Mouse (Mus musculus): ENCODE data around the gene 1700028J19Rik. TPM values are rescaled to one million over a fixed set of nuclear protein-coding genes. Genes with fewer than 3 reads are reported as not detected.
"Not testable (repeated sequence)": the region's sequence is repeated elsewhere in the genome, so short reads cannot be mapped to it uniquely, and the experiment has no call there.

Gene 1700028J19Rik
- polyA plus RNA-seq, 1 experiment from 2014 or later, result 1.8 TPM

DNA sequence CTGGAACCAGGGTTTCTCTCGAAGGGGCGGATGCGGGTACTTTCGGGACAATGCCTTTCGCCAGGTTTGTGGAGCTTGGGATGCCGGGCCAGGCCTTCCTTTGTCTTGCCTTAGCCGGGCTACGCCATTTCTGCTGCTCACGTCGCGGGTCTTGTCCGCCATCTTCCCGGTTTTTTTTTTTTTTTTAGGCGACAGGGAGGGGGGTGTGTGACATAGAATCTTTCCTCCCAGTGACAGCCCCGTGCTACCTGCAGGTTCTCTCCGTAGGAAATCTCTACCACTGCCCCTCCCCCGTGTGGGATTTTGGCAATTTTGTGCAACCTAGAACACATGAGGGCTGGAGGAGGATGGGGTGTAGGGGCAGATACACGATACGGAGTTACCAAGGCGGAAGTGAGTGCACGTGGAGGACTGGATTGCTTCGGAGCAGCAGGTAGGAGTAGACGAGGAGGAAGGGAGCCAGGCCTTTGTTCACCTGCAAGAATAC is 532 bp upstream of the 1700028J19Rik start:
- WGBS (ENCODE audit: insufficient replicate concordance), result 0% methylated on average over 23 of the region's 23 CpGs
- peak; percentile 1; the same call in 1 of the 2 replicates for ATAC-seq

DNA sequence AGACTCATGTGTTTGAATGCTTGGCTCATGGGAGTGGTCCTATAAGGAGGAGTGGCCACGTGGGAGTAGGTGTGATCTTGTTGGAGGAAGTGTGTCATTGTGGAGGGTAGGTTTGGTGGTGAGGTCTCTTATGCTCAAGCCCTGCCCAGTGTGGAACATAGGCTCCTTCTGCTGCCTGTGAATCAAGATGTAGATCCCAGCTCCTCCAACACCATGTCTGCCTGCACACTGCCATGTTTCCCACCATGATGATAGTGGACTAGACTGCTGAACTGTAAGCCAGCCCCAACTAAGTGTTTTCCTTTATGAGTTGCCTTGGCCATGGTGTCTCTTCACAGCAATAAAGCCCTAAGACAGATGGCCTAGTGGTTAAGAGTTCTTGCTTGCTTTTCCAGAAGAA is 2.4 kb downstream of the 1700028J19Rik start:
- no peak for ATAC-seq
- Histone ChIP-seq H3K9ac (no peak overlapping the region), H3K4me2 (no peak overlapping the region), H3K4me3 (no peak overlapping the region), H3K27me3 (replicated peaks) (no peaks in the 10 kb centered on the region; the same call in 1 of the 2 replicates), H3K36me3 (peaks cover 14% of the 10 kb centered on the region), H3K4me1 (peaks cover 45% of the 10 kb centered on the region), H3K9me3 (replicated peaks) (no peaks in the 10 kb centered on the region), H3K27ac (no peak overlapping the region)
- WGBS (ENCODE audit: insufficient replicate concordance), result 38% methylated on average over 1 of the region's 1 CpGs

More for the DNA sequence above, 532 bp upstream of the 1700028J19Rik start:
- Histone ChIP-seq H3K4me2 (peak overlapping the region; percentile 79), H3K4me3 (peak overlapping the region; percentile 93), H3K9ac (peak overlapping the region; percentile 89), H3K27me3 (replicated peaks) (no peaks in the 10 kb centered on the region; the same call in 1 of the 2 replicates), H3K9me3 (replicated peaks) (no peaks in the 10 kb centered on the region), H3K27ac (peak overlapping the region; percentile 79), H3K36me3 (peaks cover 43% of the 10 kb centered on the region), H3K4me1 (peaks cover 43% of the 10 kb centered on the region)

- Histone ChIP-seq H3K9ac (no peak overlapping the region), H3K4me3 (no peak overlapping the region), H3K4me1 (peaks cover 25% of the 10 kb centered on the region)
Observed at GRCm38 (mm10) chr7:44241163-44241562, 5.3 kb downstream of the 1700028J19Rik start.

GRCm38 (mm10) chr7:44240712-44241111 is 5.8 kb downstream of the 1700028J19Rik start:
- Histone ChIP-seq H3K9me3 (replicated peaks) (no peaks in the 10 kb centered on the region), H3K27me3 (replicated peaks) (peaks cover 6% of the 10 kb centered on the region; the same call in 1 of the 2 replicates), H3K27ac (no peak overlapping the region), H3K4me3 (no peak overlapping the region), H3K9ac (no peak overlapping the region), H3K4me2 (no peak overlapping the region), H3K4me1 (peaks cover 24% of the 10 kb centered on the region), H3K36me3 (no peaks in the 10 kb centered on the region)
- WGBS (ENCODE audit: insufficient replicate concordance), result 25% methylated on average over 1 of the region's 1 CpGs
- ATAC-seq, result no peak

More at GRCm38 (mm10) chr7:44241163-44241562, 5.3 kb downstream of the 1700028J19Rik start:
- no peaks in the 10 kb centered on the region for H3K36me3 ChIP-seq
- no peak overlapping the region for H3K4me2 ChIP-seq
- WGBS (ENCODE audit: insufficient replicate concordance), result 45% methylated on average over 2 of the region's 2 CpGs
- peaks cover 4% of the 10 kb centered on the region; the same call in 1 of the 2 replicates for H3K27me3 ChIP-seq (replicated peaks)
- no peak overlapping the region for H3K27ac ChIP-seq
- ATAC-seq, result no peak
- H3K9me3 ChIP-seq (replicated peaks), result no peaks in the 10 kb centered on the region

GRCm38 (mm10) chr7:44239913-44240312 is 6.6 kb downstream of the 1700028J19Rik start:
- Histone ChIP-seq H3K9me3 (replicated peaks) (no peaks in the 10 kb centered on the region), H3K4me2 (no peak overlapping the region), H3K4me3 (no peak overlapping the region), H3K27me3 (replicated peaks) (peaks cover 7% of the 10 kb centered on the region; the same call in 1 of the 2 replicates), H3K36me3 (no peaks in the 10 kb centered on the region), H3K27ac (no peak overlapping the region), H3K4me1 (peaks cover 16% of the 10 kb centered on the region), H3K9ac (no peak overlapping the region)
- ATAC-seq, result no peak
- WGBS (ENCODE audit: insufficient replicate concordance), result 16% methylated on average over 2 of the region's 2 CpGs

GRCm38 (mm10) chr7:44235909-44236308 is 10.6 kb downstream of the 1700028J19Rik start, which contains the start of gene Gm36864:
Gm36864 (plus strand) TSS chr7:44236177.
- Histone ChIP-seq H3K4me1 (peaks cover 12% of the 10 kb centered on the region), H3K36me3 (no peaks in the 10 kb centered on the region), H3K27ac (no peak within 1 kb of the TSS), H3K4me2 (no peak within 1 kb of the TSS), H3K9me3 (replicated peaks) (no peaks in the 10 kb centered on the region), H3K9ac (no peak within 1 kb of the TSS), H3K4me3 (no peak within 1 kb of the TSS), H3K27me3 (replicated peaks) (peaks cover 7% of the 10 kb centered on the region; the same call in 1 of the 2 replicates)
- no peak for ATAC-seq
- WGBS (ENCODE audit: insufficient replicate concordance), result 75% methylated on average over 3 of the region's 3 CpGs

DNA sequence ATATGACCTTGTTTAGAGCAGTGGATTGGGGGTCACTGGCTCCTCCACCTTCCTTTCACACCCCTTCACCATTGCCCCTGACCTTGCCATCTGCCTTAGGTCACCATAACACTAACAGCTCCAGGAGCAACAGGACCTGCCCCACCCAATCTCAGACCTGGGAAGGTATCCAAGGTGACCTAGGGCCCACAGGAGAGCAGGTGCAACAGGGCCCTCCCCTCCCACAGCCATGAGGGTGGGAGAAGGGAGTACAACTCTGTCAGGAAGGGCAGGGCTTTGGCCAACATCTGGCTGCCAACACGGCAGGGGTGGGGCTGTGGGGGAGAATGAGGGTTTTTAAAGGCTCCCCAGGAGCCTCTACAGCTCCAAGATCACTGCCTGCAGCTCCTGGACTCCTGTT is 21.4 kb downstream of the 1700028J19Rik start, which contains the start of gene Klk1:
Klk1 (plus strand) TSS at position 285 of the 400 bp plus-strand sequence.
- ATAC-seq, result no peak
- H3K9me3 ChIP-seq (replicated peaks), result no peaks in the 10 kb centered on the region
- no peak within 1 kb of the TSS for H3K4me3 ChIP-seq
- no peak within 1 kb of the TSS for H3K27ac ChIP-seq
- no peak within 1 kb of the TSS for H3K9ac ChIP-seq
- peaks cover 3% of the 10 kb centered on the region; the same call in 1 of the 2 replicates for H3K27me3 ChIP-seq (replicated peaks)
- 29% methylated on average over 1 of the region's 1 CpGs for WGBS (ENCODE audit: insufficient replicate concordance)
- peaks cover 4% of the 10 kb centered on the region; the same call in 1 of the 2 replicates for H3K4me1 ChIP-seq
- H3K4me2 ChIP-seq, result no peak within 1 kb of the TSS
- H3K36me3 ChIP-seq, result no peaks in the 10 kb centered on the region

- not testable (repeated sequence) for H3K9ac ChIP-seq; H3K4me2 ChIP-seq; H3K4me3 ChIP-seq; H3K36me3 ChIP-seq; H3K27me3 ChIP-seq (replicated peaks); H3K9me3 ChIP-seq (replicated peaks); H3K27ac ChIP-seq; H3K4me1 ChIP-seq; ATAC-seq
- 51% methylated on average over 6 of the region's 6 CpGs for WGBS (ENCODE audit: insufficient replicate concordance)
Observed at GRCm38 (mm10) chr7:44222335-44222734, 24.2 kb downstream of the 1700028J19Rik start.

DNA sequence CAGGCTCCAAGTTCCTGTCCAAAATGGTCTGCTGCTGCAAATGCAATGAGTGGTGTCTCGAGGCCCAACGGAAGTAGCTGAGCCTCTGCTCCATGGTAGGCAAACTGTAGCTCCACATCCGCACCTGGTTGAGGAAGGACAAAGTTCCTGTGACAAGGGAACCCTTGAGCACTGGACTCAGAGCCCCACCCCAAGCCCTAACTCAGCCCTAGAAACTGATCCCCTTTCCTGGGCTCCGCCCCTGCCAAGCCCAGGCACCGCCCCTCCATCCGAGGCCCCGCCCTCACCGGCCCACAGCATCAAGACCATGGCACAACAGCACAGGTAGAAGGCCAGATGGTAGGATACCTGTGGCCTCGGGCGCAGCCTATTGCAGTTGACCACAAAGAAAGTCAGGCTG is 24.9 kb downstream of the 1700028J19Rik start:
- not testable (repeated sequence) for H3K4me3 ChIP-seq; H3K27ac ChIP-seq; H3K9ac ChIP-seq; H3K36me3 ChIP-seq; H3K4me1 ChIP-seq; H3K27me3 ChIP-seq (replicated peaks); H3K9me3 ChIP-seq (replicated peaks)
- peak; percentile 52; the same call in 1 of the 2 replicates for ATAC-seq
- H3K4me2 ChIP-seq, result peak overlapping the region; percentile 3; the same call in 1 of the 2 replicates
- 47% methylated on average over 9 of the region's 10 CpGs for WGBS (ENCODE audit: insufficient replicate concordance)

GRCm38 (mm10) chr7:44215645-44216044 is 30.9 kb downstream of the 1700028J19Rik start, which contains the start of gene Klk1b5:
Klk1b5 (plus strand) TSS chr7:44215945.
- no peak for ATAC-seq
- no peak within 1 kb of the TSS for H3K9ac ChIP-seq
- no peaks in the 10 kb centered on the region for H3K36me3 ChIP-seq

GRCm38 (mm10) chr7:44208307-44208706 is 38.2 kb downstream of the 1700028J19Rik start:
- WGBS (ENCODE audit: insufficient replicate concordance), result 58% methylated on average over 3 of the region's 3 CpGs
- no peak for ATAC-seq

More at GRCm38 (mm10) chr7:44215645-44216044, 30.9 kb downstream of the 1700028J19Rik start, which contains the start of gene Klk1b5:
- no peak within 1 kb of the TSS for H3K4me2 ChIP-seq
- H3K9me3 ChIP-seq (replicated peaks), result no peaks in the 10 kb centered on the region
- H3K27ac ChIP-seq, result no peak within 1 kb of the TSS
- peaks cover 6% of the 10 kb centered on the region; the same call in 1 of the 2 replicates for H3K27me3 ChIP-seq (replicated peaks)
- no peak within 1 kb of the TSS for H3K4me3 ChIP-seq
- no peaks in the 10 kb centered on the region for H3K4me1 ChIP-seq
- 64% methylated on average over 1 of the region's 1 CpGs for WGBS (ENCODE audit: insufficient replicate concordance)

DNA sequence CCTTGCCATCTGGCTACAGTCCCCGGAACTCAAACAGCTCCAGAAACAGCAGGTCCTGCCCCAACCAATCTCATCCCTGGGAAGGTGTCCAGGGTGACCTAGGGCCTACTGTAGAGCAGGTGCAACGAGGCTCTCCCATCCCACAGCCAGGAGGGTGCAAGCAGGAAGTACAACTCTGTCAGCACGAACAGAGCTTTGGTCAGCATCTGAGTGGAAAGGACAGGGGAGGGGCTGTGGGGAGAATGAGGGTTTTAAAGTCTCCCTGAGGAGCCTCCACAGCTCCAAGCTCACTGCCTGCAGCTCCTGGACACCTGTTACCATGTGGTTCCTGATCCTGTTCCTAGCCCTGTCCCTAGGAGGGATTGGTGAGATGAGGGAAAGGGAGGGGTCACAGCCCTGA is 39.4 kb downstream of the 1700028J19Rik start, which contains the start of gene Klk1b4:
Klk1b4 (plus strand) TSS at position 301 of the 400 bp plus-strand sequence.
- not testable (repeated sequence) for H3K4me1 ChIP-seq; ATAC-seq; H3K9ac ChIP-seq; H3K27ac ChIP-seq; H3K27me3 ChIP-seq (replicated peaks); H3K9me3 ChIP-seq (replicated peaks); H3K4me3 ChIP-seq; H3K4me2 ChIP-seq; H3K36me3 ChIP-seq
- WGBS (ENCODE audit: insufficient replicate concordance), result 34% methylated on average over 3 of the region's 3 CpGs

More at GRCm38 (mm10) chr7:44208307-44208706, 38.2 kb downstream of the 1700028J19Rik start:
- Histone ChIP-seq H3K36me3 (no peaks in the 10 kb centered on the region), H3K4me3 (no peak overlapping the region), H3K4me2 (no peak overlapping the region), H3K9ac (no peak overlapping the region), H3K27me3 (replicated peaks) (no peaks in the 10 kb centered on the region), H3K27ac (no peak overlapping the region), H3K4me1 (no peaks in the 10 kb centered on the region), H3K9me3 (replicated peaks) (no peaks in the 10 kb centered on the region)

All from liver, embryonic 12.5 days (tissue).